Comparison of ENCODE assay signal across 7 mouse cellular contexts in the genomic region with DNA sequence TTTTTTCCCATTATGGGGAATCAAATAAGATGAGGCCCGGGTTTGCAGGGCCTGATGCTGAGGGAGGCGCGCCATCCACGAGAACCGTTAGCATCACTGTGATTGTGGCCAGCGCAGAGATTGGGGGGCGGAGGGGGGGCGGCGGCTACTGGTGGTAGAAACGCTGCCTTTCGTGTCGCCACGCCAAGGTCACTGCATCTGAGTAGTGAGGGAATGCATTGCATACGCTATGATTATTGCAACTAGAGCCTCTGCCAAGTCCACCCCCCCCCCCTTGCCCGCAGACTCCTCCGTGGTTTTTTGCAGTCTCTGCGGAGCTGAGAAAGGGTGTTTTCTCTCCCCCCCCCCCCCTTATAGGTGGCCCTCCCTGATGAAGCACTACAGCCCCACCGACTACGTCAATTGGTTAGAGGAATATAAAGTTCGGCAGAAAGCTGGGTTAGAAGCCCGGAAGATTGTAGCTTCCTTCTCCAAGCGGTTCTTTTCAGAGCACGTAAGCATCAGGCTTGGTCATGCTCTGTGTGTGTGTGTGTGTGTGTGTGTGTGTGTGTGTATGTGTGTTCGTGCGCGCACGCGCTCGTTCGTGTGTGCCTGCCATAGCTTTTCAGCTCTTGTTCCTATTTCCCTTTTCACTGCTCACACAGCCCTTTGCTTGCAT. TPM values are rescaled to one million over a fixed set of nuclear protein-coding genes. Genes with fewer than 3 reads are reported as not detected.
A peak's percentile ranks its signal among the peaks of the same experiment; 100 is the strongest.
DNase-seq lines count a peak whose midpoint lies in the region; ATAC-seq lines count a peak whose summit lies in the region.

No protein-coding gene starts in this region.

- H3K36me3 ChIP-seq in heart, embryonic 16.5 days (ENCODE audit: control insufficient read depth, insufficient read depth), result peaks cover 22% of the 10 kb centered on the region
- H3K36me3 ChIP-seq in midbrain, embryonic 16.5 days (ENCODE audit: control insufficient read depth, insufficient read depth, low read length), result peaks cover 9% of the 10 kb centered on the region; the same call in 1 of the 2 replicates

- 0 out of 2 replicates have a peak overlapping the region, but pooled peaks have one; percentile 76 for H3K27ac ChIP-seq in heart, embryonic 16.5 days (ENCODE audit: low read length)
- H3K27ac ChIP-seq in midbrain, embryonic 16.5 days (ENCODE audit: low read length), result peak overlapping the region; percentile 92

- H3K4me1 ChIP-seq in heart, embryonic 16.5 days (ENCODE audit: control insufficient read depth, insufficient read depth, low read length), result peaks cover 18% of the 10 kb centered on the region
- peaks cover 24% of the 10 kb centered on the region for H3K4me1 ChIP-seq in midbrain, embryonic 16.5 days (ENCODE audit: control insufficient read depth, insufficient read depth, low read length)

- peak overlapping the region; percentile 90 for H3K4me2 ChIP-seq in heart, embryonic 16.5 days (ENCODE audit: low read depth, low read length)
- H3K4me2 ChIP-seq in midbrain, embryonic 16.5 days (ENCODE audit: low read length), result peak overlapping the region; percentile 80

- H3K4me3 ChIP-seq in heart, embryonic 16.5 days (ENCODE audit: low read length), result peak overlapping the region; percentile 91
- peak overlapping the region; percentile 97 for H3K4me3 ChIP-seq in midbrain, embryonic 16.5 days (ENCODE audit: low read depth, low read length)

- peak; percentile 23 for DNase-seq in ovary, postnatal 36 days (ENCODE audit: low spot score)
- no peak for DNase-seq in ovary, adult 18-20 months (ENCODE audit: low spot score)
- peak; percentile 57 to 64 for DNase-seq in cerebellum, postnatal 25 days
- peak; percentile 46 to 49 for DNase-seq in left cerebral cortex, postnatal 25 days (ENCODE audit: low spot score in 2 of 2)
- peak; percentile 26 for DNase-seq in thymus, postnatal 0 days (ENCODE audit: low spot score)

- no peaks in the 10 kb centered on the region for H3K27me3 ChIP-seq in heart, embryonic 16.5 days (ENCODE audit: control insufficient read depth, insufficient read depth, low read length)
- no peaks in the 10 kb centered on the region for H3K27me3 ChIP-seq in midbrain, embryonic 16.5 days (ENCODE audit: control insufficient read depth, insufficient read depth, low read depth, low read length)

- no peak for ATAC-seq in heart, embryonic 16.5 days (replicated peaks; ENCODE audit: extremely low read depth, insufficient read depth, low FRiP score)
- ATAC-seq in midbrain, embryonic 16.5 days, result peak; percentile 18; the same call in 1 of the 2 replicates

- H3K9ac ChIP-seq in heart, embryonic 16.5 days (ENCODE audit: low read length), result peak overlapping the region; percentile 93
- H3K9ac ChIP-seq in midbrain, embryonic 16.5 days (ENCODE audit: low read depth, low read length), result peak overlapping the region; percentile 100

- intact Hi-C loops in left cerebral cortex, postnatal 25 days (cut with DNase I), result no loop called here

- 17% methylated on average over 30 of the region's 30 CpGs for WGBS in heart, embryonic 16.5 days
- 4% methylated on average over 30 of the region's 30 CpGs for WGBS in midbrain, embryonic 16.5 days

- H3K9me3 ChIP-seq in heart, embryonic 16.5 days (replicated peaks; ENCODE audit: control insufficient read depth, low read length), result 0 out of 2 replicates have a peak, but pooled peaks cover 2% of the 10 kb centered on the region
- no peaks in the 10 kb centered on the region for H3K9me3 ChIP-seq in midbrain, embryonic 16.5 days (replicated peaks; ENCODE audit: control insufficient read depth, low read length, poor library complexity, severe bottlenecking)

RNA-seq across cellular contexts. Expression of a gene that starts 1.1 kb away (rescaled TPM):
- polyA plus RNA-seq in heart, embryonic 16.5 days (2015; fragmentation: Nextera tagmentation; extraction: Ambion mirVana), result 51.5 and 53.1 TPM in 2 replicates
- 100 to 1,000 TPM; 105 to 110 TPM for total RNA-seq in left cerebral cortex, postnatal 25 days (2021)
- polyA plus RNA-seq in midbrain, embryonic 16.5 days (2015; fragmentation: Nextera tagmentation; extraction: Ambion mirVana), result 173 and 181 TPM in 2 replicates
- 28.1 and 28.2 TPM in 2 replicates for polyA plus RNA-seq in thymus, postnatal 0 days (2015; fragmentation: Nextera tagmentation; extraction: Ambion mirVana)

RNA-seq across cellular contexts. Expression of a gene that starts 49.9 kb away (rescaled TPM):
- 9.8 and 10.6 TPM in 2 replicates for polyA plus RNA-seq in heart, embryonic 16.5 days (2015; fragmentation: Nextera tagmentation; extraction: Ambion mirVana)
- 10 to 100 TPM; 90.0 to 94.0 TPM for total RNA-seq in left cerebral cortex, postnatal 25 days (2021)
- 6.8 and 23.7 TPM in 2 replicates for polyA plus RNA-seq in midbrain, embryonic 16.5 days (2015; fragmentation: Nextera tagmentation; extraction: Ambion mirVana)
- polyA plus RNA-seq in thymus, postnatal 0 days (2015; fragmentation: Nextera tagmentation; extraction: Ambion mirVana), result 13.7 and 15.8 TPM in 2 replicates
